Mouse (Mus musculus): ENCODE results near the gene Glrx5.

DNA sequence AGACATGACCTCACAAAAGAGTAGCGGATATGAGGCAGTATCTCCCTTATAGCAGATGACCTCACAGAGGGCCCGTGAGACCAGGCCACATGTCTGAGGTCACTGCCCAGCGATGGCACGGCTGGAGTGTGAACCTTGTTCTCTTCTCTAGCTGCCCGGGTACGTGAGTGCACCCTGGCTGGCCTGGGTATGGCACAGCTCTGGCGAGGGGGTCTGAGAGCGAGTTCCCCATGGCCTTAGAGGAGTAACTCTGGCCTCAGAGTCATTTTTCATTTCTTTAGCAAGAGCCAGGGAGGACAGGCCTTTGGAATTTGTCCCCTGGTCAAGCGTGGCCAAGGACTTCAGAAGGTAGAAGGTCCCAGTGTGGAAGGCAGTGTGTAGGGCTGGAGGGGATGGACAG is 12.3 kb downstream of the Glrx5 start:
- TF ChIP-seq CTCF (IDR thresholded peaks at IDR 0.05; ENCODE audit: low read depth) (no peak), EP300 (IDR thresholded peaks at IDR 0.05; ENCODE audit: low read depth) (no peak)

All from liver, postnatal 0 days (tissue).